Mouse (Mus musculus) frontal cortex, adult 2 months (tissue): ENCODE results near the gene Drd5. TPM values are rescaled to one million over a fixed set of nuclear protein-coding genes. Genes with fewer than 3 reads are reported as not detected.

Source experiments
- DNase-seq, 2 experiments: peaks; one replicate each; pipeline ENCODE4 v3.0.0; 2022; ENCODE audit warnings: low spot score in 1 of 2; ENCODE audit errors: extremely low spot score in 1 of 2
- polyA plus RNA-seq: library from polyadenylated mRNA; depleted of rRNA; stranded (reverse); fragments of >200 nt; gene quantifications from 2 replicates; pipeline ENCODE4 v1.2.3, GENCODE M21; 2012; rRNA removed

Gene Drd5
- polyA plus RNA-seq: 1.5 and 1.8 TPM in 2 replicates

DNA sequence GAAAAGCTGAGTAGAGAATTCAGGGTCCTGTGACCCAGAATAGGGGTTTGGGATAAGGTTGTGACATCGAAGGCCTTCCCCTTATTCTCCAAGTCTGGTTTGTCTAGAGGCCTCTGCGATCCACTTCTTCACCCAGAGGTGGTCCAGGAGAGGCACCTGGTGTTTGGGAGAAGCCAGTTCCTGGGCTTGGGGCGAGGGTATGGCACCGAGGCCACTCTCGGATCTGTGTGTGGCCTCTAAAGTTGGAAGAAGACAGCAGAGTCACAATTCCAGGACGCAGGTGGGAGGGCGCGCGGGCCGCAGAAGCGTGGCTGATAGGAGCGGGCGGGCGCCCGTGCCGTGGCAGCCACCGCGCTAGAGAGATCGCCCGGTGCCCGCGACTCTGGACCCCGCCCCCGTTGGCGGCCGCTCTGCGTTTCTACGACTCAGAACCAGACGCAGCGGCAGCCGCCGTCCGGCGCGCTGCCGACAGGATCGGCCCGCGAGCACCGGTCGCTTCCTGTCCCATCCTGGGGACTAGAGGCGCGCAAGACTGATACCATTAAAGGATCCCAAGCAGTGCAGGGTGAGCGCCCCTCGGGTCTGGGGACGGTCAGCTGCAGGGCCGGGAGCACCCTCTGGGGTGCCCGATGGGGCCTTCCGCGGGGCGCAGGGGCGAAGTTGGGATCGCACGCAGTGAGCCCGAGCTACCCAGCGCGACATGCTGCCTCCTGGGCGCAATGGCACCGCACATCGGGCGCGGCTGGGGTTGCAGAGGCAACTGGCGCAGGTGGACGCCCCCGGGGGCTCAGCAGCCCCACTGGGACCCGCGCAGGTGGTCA lies at the start of gene Drd5:
Drd5 (plus strand) TSS at position 402 of the 821 bp plus-strand sequence.
- DNase-seq: no peak

DNA sequence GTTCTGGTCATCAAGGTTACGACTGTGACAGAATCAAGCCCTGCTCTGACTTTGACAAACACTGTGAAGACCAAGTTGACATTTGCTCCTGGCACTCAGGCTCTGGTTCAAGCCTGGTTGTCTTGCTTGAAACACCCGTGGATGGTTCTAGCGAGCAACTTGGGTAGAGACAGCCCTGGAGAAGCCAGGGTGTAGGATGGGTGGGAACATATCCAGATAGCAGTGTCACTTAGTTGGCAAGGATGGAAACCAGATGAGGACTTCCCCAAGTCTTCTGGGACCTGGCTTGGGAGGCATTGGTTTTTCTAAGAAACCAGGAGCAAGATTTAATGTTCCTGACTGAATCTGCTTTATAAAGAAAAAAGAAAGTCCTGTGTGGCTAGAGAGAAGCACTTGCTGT lies 48.2 kb upstream of the Drd5 start:
- no peak for DNase-seq

DNA sequence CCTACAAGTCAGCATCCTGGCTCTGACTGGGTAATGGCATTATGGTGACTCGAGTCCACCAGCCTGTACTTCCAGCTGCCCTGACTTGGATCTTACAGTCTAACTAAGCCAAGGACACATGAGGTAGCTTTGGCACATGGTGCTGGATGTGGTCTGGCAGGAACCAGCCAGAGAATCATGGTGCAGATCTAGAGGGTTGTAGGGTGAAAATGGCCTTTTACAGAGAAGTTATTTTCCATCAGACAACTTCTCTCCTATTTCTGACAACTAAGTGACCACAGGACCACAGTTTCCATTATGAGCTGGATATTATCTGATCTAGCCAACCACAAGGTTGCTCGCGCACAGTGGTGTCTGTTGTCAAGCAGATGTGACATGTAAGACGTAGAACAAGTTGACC lies 45.3 kb upstream of the Drd5 start:
- no peak for DNase-seq

DNA sequence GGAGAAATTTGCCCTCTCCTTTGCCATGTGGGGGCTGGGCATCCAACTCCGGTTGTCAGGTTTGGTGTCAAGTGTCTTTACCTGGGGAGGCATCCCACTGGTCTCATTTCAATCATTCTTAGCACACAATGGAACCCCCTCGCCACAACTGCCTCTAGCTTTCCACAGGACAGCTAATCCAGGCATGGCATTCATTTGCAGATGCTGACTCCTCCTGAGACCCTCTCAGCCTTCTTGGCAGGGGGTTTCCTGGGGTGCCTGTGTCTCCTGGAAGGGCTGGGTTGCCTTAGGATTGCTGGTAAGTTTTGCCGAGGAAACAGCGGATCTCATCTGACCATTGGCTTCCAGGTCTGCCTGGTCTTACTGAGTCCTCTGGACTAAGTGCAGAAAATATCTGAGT lies 43.4 kb upstream of the Drd5 start, which contains the start of gene Otop1:
Otop1 (plus strand) TSS at position 202 of the 400 bp plus-strand sequence.
- no peak for DNase-seq

DNA sequence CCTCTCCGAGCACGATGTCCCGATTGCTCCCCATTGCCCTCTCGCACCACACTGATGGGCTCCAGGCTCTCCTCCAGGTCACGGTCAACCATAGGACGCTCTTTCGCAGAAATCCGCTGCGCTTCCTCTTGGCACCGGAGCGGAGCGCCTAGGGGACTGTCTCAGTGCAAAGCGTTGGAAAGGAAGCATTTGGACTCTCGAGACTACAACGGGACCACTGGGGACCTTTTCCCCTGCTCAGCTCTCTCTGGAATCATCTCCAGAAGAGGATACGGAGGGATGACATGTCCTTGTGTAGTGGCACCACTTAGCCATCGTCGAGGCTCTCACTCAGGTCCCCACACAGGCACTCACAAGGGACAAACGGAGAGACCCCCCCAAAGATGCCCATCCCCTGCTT lies 42.7 kb upstream of the Drd5 start:
- DNase-seq: no peak

DNA sequence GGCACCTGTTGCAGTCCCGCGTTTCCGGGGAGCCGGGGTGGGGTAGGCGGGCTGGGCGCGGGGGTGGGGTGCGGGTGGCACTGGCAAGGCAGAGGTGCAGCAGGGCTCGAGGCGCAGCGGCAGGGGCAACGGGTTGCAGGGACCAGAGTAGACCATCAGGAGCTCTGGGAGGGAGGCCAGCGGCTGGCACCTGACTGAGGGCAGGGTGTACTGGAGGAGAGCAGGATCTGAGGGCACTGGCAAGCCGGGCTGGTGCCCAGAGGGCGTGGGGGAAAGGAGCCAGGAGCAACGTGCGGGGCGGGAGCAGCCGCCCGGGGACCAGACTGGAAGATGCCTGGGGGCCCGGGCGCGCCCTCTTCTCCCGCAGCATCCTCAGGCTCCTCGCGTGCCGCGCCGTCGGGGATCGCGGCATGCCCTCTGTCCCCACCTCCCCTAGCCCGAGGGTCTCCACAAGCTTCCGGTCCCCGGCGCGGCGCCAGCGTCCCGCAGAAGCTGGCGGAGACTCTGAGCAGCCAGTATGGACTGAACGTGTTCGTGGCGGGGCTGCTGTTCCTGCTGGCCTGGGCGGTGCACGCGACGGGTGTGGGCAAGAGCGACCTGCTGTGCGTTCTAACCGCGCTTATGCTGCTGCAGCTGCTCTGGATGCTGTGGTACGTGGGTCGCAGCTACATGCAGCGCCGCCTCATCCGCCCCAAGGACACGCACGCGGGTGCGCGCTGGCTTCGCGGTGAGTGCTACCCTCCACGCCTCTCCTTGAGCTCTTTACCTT lies 41.9 kb upstream of the Drd5 start:
- no peak for DNase-seq

DNA sequence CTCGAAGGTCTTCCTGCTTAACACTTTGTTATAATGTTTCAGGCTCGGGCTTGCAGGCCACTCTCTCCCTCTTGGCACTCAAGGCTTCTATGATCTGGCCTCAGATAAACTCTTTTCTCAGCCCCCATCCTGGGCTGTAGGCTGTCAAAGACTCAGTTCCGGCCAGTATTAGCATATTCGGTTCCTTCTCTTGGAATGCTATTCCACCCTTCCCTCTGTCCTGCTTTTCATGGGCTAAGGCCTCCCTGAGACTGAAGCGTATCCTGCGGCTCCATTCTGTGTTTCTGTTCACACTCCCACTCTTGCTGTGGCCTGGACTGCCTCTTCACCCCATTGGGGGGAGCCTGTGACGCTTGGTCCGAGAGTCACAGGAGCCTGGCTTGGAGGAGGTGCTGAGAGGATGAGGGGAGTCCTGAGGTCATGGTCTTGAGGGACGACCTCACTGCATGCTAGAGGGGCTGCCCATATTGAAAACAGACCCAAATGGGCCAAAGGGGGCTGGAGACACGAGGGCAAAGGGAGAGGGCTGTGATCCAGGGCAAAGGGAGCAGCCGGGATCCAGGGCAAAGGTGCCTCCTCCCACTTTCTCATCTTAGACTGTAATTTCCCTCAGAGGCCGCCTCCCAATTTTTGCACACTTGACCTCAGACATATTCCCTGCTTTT lies 41.1 kb upstream of the Drd5 start:
- DNase-seq: no peak

DNA sequence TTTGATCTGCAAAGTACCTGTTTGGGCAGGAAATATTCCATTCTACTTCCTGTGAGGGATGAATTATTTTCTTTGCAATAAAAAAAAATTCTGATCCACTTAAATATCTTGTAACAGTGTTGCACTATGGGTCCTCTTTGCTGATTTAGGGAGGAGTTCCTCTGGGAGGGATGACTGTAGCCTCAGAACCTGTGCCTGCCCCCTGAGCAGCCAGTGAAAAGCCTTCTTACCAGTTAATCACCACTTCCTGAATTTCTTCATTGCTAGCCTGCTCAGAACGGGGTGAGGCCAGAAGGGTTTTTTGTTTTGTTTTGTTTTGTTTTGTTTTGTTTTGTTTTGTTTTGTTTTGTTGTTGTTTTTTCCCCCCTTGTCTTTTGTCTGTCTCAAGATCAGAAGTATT lies 39.1 kb upstream of the Drd5 start:
- no peak for DNase-seq

DNA sequence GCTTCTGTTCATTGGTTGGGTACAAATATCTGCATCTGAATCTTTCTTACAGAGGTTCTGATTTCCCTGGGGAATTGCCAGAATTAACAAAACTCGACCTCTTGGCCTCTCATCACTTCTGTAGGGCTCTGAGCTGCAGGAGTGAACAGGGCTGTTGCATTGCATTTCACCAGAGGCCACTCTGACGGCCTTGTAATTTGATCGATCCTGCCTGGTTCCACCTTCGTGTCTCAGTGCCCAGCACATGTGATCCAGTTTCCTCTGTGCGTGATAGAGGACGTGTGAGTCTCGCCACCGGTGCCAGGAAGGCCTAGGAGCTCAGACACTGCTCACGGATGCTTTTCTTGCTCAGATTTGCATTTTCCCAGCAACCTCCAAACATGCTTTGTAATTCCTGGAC lies 33.4 kb upstream of the Drd5 start:
- DNase-seq: no peak

DNA sequence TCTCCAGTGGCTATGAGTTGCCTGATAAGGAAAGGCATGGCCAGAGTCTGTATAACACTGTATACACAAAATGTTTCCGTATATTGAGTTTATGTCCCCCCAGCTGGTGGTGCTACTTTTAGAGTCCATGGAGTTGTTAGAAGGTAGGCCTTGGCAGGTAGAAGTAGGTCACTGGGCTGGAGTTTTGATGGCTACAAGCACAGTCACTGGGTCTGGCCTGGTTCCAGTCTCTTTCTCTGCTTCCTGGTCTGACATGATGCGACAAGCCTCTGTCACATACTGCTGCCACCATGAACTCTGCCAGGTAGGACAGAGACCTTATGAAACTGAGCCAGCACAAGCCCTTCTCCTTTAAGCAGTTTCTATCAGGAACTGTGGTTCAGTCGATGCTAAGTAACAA lies 30.7 kb upstream of the Drd5 start:
- no peak for DNase-seq

DNA sequence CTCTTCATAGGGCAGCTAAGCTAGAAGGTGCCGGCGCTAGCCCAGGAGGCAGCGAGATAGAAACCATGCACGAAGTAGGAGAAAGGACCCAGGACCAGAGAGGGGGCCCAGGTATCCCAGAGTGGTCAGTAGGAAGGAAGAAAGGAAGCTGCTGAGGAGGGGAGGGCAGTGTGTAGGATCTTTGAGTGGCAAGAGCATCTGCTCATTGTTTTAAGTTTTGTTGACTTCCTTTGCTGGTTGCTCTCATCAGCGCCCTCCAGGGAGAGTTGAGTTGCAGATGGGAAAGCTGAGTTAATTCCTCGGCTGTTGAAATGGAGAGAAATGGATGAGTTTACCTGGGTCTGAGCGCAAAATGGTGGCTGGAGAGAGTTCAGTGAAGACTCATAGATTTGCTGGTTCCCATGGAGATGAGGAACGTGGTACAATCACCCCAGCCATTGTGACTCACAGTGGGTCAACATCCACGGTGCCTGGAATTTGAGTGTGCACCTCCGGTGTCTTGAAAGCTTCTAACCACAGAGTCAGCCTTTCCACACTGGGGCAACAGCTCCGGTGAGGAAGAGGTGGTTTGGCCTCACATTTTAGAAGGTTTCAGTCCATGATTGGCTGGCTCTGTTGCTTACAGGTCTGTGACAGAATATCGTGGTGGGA lies 17.3 kb upstream of the Drd5 start:
- DNase-seq: no peak

DNA sequence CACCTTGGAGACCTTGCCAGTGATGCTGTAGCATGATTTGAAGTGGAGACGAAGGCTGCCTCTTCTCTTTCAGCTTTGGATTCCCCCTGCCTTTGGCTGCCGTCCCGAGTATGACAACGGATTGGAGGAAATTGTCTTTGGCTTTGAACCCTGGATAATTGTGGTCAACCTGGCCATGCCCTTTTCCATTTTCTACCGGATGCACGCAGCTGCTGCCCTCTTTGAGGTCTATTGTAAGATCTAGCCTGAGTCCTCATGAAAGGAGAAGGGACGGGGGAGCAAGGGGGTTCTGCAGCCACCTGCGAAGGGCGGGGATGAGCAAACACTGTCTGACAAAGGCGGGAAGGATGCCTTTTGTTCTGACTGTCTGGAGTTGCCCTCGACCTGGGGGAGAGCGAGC lies 16.5 kb upstream of the Drd5 start:
- no peak for DNase-seq

DNA sequence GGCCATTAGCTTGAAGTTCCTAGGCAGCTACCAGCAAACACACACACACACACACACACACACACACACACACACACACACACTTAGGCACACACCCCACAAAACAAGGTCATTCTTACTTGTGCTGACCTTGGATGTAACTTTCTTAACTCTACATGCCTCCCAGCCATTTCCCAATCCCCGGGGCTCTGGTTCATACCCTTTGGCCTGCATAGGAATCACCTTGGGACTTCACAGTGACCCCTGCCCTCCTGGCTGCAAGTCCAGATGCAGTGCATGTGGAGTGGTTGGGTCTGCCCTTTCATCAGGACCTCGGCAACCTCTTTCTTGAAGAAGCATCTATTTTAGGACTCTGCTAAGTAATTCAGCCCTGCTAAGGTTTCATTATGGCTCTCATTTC lies 13.9 kb upstream of the Drd5 start:
- DNase-seq: no peak

DNA sequence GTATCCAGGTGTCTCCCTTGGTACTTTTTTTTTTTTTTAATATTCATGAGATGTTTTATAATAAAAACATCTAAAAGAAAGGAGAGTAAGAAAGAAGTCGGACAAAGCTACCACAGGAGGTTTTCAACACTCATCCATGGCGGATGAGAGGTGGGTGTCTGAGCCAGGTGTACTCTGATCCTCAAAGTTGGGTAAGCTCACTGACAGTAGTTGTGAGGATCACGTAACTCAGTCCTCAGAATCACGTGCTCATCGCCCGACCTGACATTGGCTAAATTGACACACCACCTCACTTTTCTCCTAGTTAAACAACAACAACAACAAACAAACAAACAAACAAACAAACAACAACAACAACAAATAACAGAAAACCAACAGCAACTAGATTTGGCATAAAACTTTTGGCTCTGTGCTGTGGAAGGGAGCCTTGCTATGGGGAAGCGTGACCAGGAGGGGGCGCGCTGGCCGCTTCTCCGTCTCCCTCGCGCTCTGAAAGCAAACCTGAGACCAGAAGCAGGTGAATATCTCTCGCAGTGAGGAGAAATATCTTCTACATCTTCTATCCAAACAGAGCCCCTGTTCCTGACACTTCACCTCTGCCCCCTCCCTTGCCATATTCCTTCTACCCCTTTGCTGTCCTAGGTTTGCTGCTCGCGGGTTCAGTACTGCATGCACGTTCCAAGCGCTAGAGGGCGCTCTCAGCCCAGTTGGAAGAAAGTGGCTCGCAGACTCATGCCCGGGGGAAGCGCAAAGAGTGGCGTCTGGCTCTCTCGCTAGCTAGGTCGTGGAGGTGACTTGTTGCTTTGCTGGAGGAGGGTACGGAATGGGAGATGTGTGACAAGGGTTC lies 11.7 kb upstream of the Drd5 start:
- peak; percentile 58 to 96 for DNase-seq

DNA sequence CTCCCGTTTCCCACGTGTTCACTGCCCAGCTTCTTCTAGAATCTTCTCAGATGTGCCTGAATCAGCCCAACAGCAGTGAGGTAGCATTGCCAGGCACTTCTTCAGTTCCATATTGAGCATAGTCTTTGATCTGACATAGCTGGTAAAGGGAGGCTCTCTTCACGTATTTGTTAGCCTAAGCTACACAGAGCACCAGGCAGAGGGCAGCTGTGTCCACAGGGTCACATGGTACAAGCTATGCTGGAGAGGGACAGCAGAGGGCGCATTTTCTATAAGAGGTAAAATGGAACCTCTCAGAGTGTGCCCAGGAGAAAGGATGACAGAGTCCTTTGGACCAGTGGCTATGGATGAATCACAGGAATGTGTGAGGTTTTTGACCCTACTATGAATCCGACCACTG lies 10.3 kb upstream of the Drd5 start:
- DNase-seq: peak in 1 of 2 experiments; percentile 82

DNA sequence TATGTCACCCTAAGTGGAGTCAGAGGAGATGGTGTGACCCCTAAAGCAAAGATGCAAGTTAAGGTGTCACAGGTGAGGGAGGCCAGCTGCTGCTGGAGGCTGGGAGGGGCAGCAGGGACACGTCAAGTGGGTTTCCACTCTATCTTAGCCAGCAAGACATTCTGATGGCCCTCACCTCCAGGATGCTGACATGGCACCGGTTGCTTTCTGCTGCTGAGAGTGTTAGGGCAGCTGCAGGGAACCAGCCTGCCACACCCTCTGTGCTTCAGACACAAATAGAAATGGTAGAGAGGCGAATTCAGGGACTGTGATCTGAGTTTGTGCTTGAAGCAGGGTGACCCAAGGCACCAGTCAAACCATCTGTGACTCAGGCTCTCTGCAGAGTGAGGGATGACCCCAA lies 9.4 kb upstream of the Drd5 start:
- DNase-seq: no peak

DNA sequence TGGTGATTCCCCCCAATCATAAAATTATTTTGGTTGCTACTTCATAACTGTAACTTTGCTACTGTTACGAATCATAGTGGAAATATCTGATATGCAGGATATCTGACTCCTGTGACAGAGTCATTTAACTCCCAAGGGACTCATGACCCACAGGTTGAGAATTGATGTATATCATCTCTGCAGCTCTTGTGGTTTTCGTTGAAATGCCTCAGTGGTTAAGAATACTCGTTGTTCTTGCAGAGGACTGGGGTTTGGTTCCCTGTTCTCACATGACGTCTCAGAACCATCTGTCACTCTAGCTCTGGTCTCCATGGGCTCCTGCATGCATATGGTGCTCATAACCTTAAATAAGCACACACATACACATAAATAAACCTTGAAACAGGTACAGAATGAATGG lies 14.2 kb downstream of the Drd5 start:
- DNase-seq: no peak

DNA sequence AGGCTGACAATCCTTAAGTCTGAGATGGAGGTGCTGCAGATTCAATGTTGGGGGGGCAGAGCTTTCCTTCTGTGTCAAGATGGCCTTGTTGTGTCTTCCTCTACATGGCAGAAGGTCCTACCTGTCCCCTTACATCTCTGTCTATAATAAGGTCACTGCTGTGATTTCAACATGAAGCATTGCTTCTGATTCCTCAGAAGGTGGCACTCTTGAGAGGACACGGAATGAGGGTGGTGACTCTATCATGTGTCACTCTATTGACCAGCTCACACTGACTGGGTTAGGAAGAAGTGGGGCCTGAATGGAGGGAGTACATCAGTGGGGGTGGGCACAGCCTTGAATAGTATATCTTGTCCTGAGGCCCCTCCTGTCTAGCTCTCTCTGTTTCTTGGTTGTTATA lies 15.4 kb downstream of the Drd5 start:
- no peak for DNase-seq

DNA sequence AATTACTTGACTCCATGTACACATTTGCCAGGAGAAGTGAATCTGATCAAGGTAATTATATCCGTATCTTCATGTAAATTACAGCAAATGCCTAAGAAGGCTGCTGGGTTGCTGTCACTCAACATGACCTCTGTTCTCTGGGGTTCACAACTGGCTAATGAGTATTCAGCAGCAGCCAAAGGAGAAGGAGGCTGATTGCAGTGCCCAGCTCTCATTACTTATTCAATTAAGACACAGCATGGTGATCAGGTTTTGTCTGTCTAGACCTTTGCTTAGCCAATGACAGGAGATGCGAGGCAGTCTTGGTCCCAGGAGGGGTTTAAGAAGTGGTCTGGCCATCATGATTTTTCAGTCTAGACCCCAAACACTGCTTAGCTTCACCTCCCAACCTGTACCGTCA lies 23.9 kb downstream of the Drd5 start:
- DNase-seq: no peak
